ENCODE assay signal across 12 mouse cellular contexts in the genomic region with DNA sequence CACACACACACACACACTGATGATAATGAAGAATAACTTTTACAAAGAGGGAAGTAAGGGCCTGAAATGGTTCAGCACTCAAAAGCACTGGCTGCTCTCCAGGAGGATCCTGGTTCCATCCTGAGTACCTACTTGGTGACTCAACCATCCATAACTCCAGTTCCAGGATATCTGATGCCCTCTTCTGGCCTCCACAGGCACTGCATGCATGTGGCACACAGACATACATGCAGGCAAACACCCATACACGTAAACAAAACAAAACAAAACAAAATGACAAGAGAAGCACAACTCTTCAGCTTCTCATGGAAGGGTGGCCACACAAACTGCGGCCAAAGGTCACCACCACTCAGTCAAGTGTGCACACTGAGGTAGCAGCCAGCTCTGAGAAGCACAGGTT.
DNase-seq lines count a peak whose midpoint lies in the region; ATAC-seq and TF ChIP-seq lines count a peak whose summit lies in the region.
"Had no signal": no experiment of that assay in that cellular context is flagged by ENCODE, and none has a peak within 500 bp of the region (broad histone marks: within the 10 kb centered on the region; RNA-seq: fewer than 3 reads in every experiment).

No protein-coding gene starts in this region.

- no peaks in the 10 kb centered on the region for H3K27me3 ChIP-seq in kidney, embryonic 15.5 days
- no peaks in the 10 kb centered on the region for H3K27me3 ChIP-seq in testis, adult 2 months (ENCODE audit: control insufficient read depth, insufficient read depth, low read length)
- H3K27me3 ChIP-seq: heart, embryonic 12.5 days; hindbrain, embryonic 15.5 days had no signal

- peak; percentile 17 for DNase-seq in kidney, adult 9 months
- DNase-seq in testis, postnatal 14 days (ENCODE audit: low spot score): no peak
- peak; percentile 8 for DNase-seq in MEL-GATA-1-ER (ENCODE audit: extremely low read depth, low read depth)
- no peak for DNase-seq in urinary bladder, postnatal 36 days (ENCODE audit: low spot score in 2 of 2)
- DNase-seq: right cerebral cortex, postnatal 4 days had no signal

- ATAC-seq in kidney, embryonic 15.5 days (replicated peaks; ENCODE audit: low FRiP score): no peak
- ATAC-seq in erythroid progenitor cell, adult 5-6 weeks (replicated peaks; ENCODE audit: low FRiP score, poor library complexity, severe bottlenecking): no peak

- WGBS in kidney, embryonic 15.5 days: 91% methylated on average over 2 of the region's 2 CpGs

- TF ChIP-seq CTCF in testis, adult 2 months (IDR thresholded peaks at IDR 0.05; ENCODE audit: control insufficient read depth, insufficient read depth, insufficient replicate concordance, low read depth, low read length): peak; percentile 48; the same call in 1 of the 2 replicates

- H3K27ac ChIP-seq in kidney, embryonic 15.5 days: no peak overlapping the region
- no peak overlapping the region for H3K27ac ChIP-seq in testis, adult 2 months (ENCODE audit: control insufficient read depth, insufficient read depth, low read depth, low read length)
- H3K27ac ChIP-seq: hindbrain, embryonic 15.5 days; limb, embryonic 10.5 days had no signal

- no peak overlapping the region for H3K4me3 ChIP-seq in kidney, embryonic 15.5 days (replicated peaks)
- no peak overlapping the region for H3K4me3 ChIP-seq in testis, adult 2 months (ENCODE audit: control insufficient read depth, low read depth, low read length)
- H3K4me3 ChIP-seq: erythroblast, embryonic 14.5 days; heart, embryonic 12.5 days; hindbrain, embryonic 15.5 days; limb, embryonic 10.5 days had no signal

- H3K4me1 ChIP-seq in kidney, embryonic 15.5 days: no peaks in the 10 kb centered on the region
- no peaks in the 10 kb centered on the region for H3K4me1 ChIP-seq in testis, adult 2 months (ENCODE audit: control insufficient read depth, insufficient read depth, low read length)

- no peaks in the 10 kb centered on the region for H3K36me3 ChIP-seq in kidney, embryonic 15.5 days
- no peaks in the 10 kb centered on the region for H3K36me3 ChIP-seq in testis, adult 2 months (ENCODE audit: control insufficient read depth, insufficient read depth, low read length)
- H3K36me3 ChIP-seq: heart, embryonic 12.5 days; hindbrain, embryonic 15.5 days; limb, embryonic 10.5 days had no signal

- H3K4me2 ChIP-seq in kidney, embryonic 15.5 days: no peak overlapping the region
- H3K4me2 ChIP-seq: heart, embryonic 12.5 days; hindbrain, embryonic 15.5 days had no signal

- H3K9ac ChIP-seq in kidney, embryonic 15.5 days: no peak overlapping the region
- H3K9ac ChIP-seq: heart, embryonic 12.5 days; hindbrain, embryonic 15.5 days had no signal

- no peak for TF ChIP-seq POLR2A in testis, adult 2 months (IDR thresholded peaks at IDR 0.05; ENCODE audit: control insufficient read depth, low read depth, low read length)

- no peaks in the 10 kb centered on the region for H3K9me3 ChIP-seq in kidney, embryonic 15.5 days (replicated peaks)
- H3K9me3 ChIP-seq: hindbrain, embryonic 15.5 days; limb, embryonic 10.5 days had no signal

Comparison
In these comparisons a context has a peak if more than half of its experiments do, and no peak if none do; other contexts are left out.
1. DNase-seq: peak in kidney, adult 9 months (single experiment) and MEL-GATA-1-ER (single experiment); none in testis, postnatal 14 days (single experiment) and urinary bladder, postnatal 36 days (0 of 2).